Mouse (Mus musculus) heart, adult 2 months (tissue): ENCODE data around the gene Sphk1.

Experiments
- CTCF ChIP-seq: fragments of 200-600 bp; IDR thresholded peaks from 2 replicates; pipeline ENCODE4 v1.8.1; 2022; ENCODE audit warnings: antibody characterized with exemption, mild to moderate bottlenecking, moderate library complexity
- POLR2A ChIP-seq: fragments of 200-500 bp; IDR thresholded peaks from 2 replicates; pipeline ENCODE4 v1.6.1; 2011; ENCODE audit warnings: mild to moderate bottlenecking, low read depth, low read length, control low read depth; ENCODE audit not compliant: insufficient read depth

DNA sequence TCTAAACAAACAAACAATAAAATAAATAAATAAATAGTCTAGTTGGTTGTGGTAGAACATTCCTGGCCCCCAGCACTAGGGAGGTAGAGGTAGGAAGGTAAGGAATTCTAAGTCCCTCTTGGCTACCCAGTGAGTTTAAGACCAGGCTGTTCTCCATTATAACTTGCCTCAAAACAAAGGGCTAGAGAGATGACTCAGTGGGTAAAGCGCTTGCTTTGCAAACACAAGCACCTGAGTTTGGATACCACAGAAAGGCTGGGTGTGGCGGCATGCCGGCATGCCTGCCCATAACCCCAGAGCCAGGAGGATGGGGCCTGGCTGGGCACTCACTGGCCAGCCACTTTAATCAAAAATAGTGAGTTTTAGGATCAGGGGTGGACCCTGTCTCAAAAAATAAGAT is 8.7 kb upstream of the Sphk1 start:
- TF ChIP-seq CTCF = no peak
- TF ChIP-seq POLR2A = no peak
